Mouse (Mus musculus) R1 (cell line): ENCODE measurements around the gene Hrg.
A peak's percentile ranks its signal among the peaks of the same experiment; 100 is the strongest.

Experiments used
- DNase-seq: peaks from one replicate; pipeline ENCODE4 v3.0.0-alpha.2; 2018; ENCODE audit warnings: low read depth, low spot score

Gene Hrg

DNA sequence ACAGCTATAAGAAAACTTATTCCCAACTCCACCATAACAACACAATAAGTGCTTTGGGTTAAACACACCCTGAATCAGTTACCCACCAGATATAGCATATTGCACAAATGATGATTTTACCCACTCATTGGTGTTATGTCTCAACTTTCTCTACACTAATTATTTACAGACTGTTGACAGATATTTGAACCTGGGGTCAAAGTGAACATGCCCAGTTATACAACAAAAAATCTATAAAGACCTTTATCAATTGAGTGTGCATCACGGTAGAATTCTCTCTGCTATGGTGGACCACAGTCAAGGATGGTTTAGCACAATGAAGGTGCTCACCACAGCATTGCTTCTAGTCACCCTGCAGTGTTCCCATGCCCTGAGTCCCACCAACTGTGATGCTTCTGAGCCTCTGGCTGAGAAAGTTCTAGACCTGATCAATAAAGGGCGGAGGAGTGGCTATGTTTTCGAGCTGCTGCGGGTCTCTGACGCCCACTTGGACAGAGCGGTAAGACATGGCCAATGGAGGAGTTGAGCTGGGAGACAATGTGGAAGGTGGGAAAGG, at the start of gene Hrg:
Gene Hrg, plus strand, starts transcription at position 233 of the 556 bp plus-strand sequence.
- no peak for DNase-seq

DNA sequence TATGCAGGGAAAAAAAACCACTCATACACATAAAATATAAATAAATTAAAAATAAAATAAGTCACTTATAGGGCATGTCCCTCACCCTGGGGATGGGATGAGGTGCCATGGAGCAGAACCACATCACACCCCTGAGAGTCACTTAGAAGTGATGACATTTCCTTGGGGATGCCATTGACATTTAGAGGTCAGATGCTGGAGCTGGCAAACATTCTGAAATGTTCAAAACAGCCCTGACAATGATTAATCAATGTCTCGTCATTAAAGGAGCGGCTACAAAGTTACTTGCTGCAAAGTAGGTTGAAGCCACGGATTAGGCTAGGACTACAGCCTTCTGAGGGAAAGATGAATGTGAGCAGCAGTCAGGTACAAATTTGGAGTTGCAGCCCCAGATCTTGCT, 49.5 kb upstream of the Hrg start:
- no peak for DNase-seq

DNA sequence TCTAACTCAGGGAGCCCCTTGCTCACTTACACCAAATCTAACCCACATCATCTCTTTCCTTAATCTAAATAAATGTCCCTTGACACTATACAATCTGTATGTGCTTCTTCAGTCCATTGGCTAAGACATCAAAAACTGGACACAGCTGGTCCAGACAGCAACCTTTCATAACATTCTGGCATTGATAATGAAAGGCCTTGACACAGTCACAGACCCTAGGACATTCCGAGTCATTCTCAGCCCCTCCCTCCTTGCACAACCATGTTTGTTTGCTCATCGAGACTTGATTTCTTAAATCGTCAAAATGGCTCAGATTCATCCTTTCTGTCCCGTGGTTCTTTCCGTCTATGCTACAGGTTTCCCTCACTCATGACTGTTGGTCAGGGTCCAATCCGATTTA, 41.6 kb upstream of the Hrg start:
- no peak for DNase-seq

DNA sequence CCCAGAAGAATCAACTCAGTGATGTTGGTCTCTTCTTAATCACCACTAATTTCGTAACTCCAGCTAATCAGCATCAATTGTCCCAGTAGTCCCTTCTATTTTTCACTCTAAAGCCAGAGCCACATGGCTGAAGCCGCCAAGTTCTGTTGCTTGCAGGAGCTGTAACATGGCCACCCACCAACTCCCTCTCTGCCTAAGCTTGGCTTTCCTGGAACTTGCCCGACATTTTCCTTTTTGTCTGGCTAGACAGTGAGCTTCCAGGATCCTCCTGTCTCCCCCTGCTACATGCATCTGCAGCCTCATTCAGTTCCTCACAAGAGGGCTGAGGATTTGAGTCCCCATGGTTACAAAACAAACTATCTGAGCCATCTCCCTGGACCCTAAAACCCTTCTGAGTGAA, 38.9 kb upstream of the Hrg start:
- no peak for DNase-seq

DNA sequence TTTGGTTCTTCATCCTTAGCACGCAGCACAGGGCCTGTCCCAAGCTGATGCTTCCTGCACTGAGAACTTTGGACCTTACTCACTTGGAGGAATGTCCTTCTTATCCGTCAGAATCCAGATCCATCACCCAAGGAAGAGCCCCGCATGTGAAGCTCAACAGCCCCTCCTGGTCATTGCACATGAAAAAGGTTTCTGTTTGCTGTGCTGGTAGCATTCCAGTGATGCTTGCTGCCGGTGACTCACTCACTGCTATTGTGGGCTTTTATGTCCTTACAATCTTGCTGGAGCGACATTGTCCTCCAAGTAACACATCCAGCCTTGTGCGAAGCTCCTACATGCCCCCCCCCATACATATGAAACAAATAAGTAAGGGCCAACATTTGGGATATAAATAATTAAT, 38.0 kb upstream of the Hrg start:
- no peak for DNase-seq

DNA sequence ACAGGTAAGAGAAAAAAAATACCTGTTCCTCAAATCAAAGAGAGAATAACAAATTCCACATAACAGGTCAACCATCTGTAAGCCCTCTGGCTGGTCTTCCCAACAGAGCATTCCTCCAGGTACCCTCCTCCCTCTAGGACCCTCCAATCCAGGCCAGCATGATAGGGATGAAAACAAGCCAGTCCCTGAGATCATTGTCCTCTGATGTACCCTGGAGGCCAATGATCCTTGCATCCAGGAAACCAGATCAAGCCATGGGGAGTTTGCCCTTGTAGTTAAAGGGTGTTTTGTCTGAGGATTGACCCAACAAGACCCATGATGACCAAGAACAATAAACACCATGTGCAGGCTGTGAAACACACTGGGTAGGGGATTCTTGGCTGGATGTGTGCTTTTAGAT, 36.6 kb upstream of the Hrg start:
- no peak for DNase-seq

DNA sequence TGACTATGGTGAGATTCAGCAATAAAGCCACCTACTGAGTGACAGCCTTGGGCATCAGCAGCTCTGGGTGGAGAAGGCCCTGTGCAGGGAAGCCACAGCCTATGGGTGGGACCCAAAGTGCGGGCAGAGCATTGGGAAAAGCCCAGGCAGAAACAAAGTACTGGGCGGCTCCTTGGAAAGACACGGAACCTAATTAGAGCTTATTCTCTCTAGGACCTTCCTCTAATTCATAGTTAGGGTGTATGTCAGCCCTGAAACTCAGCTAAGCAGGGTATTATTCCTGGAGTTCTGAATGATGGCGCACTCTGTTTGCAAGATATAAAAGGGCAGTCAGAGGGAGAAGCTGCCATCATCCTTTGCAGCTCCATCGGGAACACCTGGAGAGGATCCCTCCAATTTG, 32.8 kb upstream of the Hrg start, which contains the start of gene Fetub:
Gene Fetub, plus strand, starts transcription at position 301 of the 400 bp plus-strand sequence.
- DNase-seq = peak; percentile 23

DNA sequence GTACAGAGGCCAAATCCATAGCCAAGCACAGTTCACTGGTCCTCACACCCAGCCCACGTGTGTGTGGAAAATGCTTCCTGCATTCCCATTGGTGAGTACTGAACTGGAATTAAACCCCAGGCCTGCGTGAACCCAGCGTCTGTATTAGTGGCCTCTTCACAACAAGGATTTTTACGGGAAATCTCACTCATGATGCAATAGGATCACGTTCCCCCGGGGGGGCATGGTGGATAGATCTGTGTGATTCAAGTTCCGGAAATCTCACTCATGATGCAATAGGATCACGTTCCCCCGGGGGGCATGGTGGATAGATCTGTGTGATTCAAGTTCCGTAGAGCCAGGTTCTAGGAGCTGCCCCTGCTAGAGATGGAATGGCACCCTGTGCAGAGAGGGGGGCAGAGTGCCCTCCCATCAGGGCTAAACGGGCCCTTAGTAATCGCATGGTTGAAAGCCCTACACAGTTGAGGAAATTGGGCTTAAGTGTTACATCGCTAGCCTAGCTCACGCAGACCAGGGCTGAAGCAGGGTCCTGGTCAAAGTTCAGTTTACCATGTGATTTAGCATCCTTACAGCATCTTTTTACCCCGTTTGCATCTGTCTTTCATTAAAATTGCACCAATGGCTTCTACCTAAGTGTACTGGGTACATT, 32.1 kb upstream of the Hrg start:
- DNase-seq = peak; percentile 40

DNA sequence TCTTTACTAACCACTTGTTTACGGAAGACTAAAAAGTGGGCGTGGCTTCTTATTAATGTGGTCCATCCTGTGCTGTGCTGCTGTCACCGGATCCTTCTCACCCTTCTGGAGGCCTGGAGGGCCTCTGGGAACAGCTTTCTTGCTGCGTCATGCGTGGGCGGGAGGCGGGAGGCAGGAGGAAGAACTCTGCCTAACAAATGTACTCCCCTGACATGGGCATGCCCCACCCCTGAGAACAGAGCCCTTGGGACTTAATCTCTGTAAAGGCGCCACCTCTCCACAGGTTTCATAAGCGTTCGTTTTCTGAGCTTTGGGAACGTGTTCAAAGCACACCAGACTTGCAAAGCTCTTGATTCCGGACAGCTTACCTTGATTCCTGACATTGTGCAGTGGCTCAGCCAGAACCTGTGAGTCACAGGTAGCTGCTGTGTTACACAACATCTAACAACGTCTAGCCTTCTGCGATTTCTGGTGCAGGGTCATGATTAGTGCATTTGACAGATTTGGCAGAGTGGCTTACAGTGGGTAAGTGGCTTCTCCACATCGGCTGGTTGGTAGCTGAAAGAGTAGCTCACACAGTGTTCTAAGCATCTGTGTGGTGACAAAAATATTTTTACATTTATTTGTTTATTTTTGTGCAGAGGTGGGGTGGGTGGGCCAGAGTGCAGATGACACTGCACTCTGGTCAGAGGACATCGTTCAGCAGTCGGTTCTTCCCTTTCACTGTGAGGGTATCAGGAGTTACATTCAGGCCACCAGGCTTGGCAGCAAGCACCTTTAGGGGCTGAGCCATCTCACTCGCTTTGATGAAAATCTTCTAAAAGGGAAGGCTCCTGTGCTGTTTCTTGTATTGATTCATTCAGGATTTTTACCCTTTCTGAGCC, 30.7 kb upstream of the Hrg start:
- peak; percentile 94 for DNase-seq

DNA sequence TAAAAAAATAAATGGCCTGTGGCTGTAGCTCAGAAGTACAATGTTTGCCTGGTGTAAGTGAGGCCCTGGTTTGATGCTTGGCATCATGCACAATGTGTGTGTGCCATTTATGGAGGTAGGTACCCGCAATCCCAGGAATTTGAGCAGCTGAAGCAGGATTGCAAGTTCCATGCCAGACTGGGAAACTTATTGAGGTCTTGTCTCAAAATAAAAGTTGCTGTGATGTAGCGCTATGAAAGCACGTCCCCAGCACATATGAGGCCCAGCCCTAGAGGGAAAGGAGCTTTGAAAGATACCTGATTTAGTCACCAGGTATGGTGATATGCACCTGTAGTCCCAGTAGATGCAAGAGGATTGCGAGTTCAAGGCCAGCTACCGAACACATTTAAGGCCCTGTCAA, 29.1 kb upstream of the Hrg start:
- DNase-seq = no peak

DNA sequence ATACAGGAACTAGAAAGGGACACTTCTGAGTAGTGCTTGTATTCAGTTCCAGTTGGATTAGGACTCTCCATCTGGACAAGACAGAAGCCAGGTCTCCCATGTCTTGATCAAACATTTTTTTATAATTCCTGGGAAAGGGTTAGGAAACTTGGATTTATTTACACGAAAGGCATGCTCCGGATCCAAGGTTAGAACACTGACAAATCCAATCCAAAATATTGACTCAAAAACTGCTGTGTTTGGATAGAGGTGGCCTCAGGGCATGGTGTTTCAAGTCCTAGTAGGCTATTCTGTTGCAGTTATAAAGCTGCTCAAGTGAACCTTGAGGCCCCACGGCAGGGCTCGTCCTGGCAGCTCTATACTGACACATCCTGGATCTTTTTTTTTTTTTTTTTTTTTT, 28.4 kb upstream of the Hrg start:
- no peak for DNase-seq

DNA sequence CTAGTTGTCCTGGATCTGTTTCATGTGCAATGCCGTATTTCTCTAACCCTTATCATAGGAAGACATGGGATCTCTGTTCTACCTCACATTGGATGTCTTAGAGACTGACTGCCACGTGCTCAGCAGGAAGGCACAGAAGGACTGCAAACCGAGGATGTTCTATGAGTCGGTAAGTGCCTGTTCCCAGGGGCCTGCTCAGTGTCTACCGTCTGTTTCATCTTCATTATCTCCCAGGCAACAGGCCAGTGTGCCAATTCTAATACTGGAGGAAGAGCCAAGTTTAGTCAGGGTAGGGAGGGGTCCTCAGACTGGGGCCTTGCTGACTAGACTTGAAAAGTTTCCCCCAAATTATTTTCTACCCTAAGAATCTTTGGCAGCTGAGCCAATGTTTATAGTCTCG, 21.3 kb upstream of the Hrg start:
- DNase-seq = no peak

DNA sequence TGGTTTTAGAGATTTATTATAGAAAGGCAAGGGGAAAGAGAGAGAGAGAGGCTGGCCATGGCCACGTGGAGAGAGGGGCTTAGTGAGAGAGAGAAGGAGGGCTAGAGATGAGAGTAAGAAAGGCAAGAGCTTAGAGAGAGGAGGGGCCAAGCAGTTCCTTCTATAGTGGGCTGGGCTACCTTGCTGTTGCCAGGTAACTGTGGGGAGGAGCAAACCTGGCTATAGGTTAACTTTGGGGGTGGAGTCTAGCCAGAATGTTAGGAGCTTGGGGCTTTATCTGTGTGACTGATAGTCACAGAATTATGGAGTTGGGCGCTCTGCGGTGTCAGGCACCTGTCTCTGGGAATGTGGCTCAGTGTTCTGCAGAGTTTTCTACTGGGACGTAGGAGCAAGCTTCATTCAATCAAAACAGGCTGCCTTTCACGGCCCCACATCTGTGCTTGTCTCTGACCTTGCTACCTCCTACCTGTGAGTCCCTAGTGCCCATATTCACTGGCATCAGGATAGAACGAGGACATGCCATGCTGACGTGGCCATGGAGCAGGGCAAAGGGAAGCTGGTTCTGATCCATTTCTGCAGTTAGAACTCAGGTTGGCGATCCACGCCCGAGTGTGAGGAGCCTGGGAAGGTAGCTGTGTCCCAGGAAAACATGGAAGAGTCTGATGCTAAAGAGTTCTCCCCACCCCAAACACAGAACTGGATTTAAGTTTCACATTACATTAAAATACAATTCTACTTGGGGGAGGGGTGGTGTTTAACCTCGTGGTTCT, 19.3 kb upstream of the Hrg start:
- DNase-seq = peak; percentile 90

DNA sequence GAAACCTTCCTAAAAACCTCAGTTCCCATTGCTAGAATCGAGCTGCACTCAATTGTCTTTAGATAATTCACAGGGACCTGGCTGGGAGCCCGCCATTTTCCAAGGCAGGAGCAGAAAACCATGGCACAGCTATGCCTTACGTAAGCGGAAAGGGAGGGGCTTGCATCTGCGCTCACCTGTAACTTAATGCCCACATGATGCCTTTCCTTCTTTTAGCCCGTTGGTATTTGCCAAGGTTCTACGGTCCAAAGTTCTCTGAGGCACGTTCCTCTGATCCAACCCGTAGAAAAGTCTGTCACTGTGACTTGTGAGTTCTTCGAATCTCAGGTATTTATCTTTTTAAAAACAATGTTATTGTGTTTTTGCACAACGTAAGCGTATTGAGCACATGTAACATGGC, 13.2 kb upstream of the Hrg start:
- no peak for DNase-seq

DNA sequence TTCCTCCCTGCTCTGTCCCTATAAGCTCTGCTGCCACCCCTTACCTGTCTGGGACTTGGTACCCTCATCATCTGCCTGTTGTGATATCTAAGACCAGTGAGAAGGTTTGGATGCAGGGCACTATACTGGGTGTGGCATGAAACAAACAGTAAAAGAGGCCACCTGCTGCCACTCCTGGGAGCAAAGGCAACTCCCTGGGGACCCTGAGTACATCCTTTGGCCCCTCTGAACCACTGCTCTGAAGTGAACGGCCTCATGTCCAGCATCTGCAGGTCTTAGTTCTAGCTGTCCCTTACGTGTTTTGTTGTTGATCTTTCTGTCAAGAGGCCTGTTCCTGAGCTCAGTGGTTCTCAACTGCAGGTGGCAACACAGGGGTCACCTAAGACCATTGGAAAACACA, 12.3 kb upstream of the Hrg start:
- DNase-seq = no peak

DNA sequence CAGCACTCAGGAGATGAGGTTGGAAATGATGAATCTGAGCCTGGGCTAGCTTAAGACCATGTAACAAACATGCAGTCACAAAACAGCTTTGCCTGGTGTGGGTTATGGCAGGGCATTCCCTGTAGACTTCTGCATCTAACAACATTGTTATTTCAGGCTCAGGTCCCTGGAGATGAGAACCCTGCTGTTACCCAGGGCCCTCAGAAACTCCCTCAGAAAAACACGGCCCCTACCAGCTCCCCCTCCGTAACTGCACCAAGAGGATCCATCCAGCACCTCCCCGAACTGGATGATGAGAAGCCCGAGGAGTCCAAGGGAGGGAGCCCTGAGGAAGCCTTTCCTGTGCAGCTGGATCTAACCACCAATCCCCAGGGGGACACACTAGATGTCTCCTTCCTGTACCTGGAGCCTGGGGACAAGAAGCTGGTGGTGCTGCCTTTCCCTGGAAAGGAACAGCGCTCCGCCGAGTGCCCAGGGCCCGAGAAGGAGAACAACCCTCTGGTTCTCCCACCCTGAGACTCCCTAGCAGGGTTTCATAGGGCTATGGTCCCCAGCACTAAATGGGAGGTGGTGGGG, 11.7 kb upstream of the Hrg start:
- DNase-seq = no peak

DNA sequence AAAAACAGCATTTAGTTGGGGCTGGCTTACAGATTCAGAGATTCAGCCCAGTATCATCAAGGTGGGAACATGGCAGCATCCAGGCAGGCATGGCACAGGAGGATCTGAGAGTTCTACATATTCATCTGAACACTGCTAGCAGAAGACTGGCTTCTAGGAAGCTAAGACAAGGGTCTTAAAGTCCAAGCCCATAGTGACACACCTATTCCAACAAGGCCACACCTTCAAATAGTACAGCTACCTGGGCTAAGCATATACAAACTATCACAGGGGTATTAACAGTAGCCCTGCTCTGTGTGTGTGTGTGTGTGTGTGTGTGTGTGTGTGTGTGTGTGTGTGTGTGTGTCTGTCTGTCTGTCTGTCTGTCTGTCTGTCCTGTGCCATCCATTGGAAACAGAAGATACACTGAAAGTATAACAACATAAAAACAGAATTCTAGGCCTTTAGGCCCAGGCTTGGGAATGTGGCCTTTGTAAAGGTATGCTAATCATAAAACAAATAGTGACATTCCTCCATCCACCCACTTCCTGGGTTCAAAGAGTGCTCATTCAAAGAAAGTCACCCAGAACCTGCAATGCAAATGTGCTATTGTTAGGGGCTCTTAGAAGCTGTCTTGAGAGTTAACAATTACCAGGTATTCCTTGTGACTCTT, 8.9 kb upstream of the Hrg start:
- peak; percentile 90 for DNase-seq

DNA sequence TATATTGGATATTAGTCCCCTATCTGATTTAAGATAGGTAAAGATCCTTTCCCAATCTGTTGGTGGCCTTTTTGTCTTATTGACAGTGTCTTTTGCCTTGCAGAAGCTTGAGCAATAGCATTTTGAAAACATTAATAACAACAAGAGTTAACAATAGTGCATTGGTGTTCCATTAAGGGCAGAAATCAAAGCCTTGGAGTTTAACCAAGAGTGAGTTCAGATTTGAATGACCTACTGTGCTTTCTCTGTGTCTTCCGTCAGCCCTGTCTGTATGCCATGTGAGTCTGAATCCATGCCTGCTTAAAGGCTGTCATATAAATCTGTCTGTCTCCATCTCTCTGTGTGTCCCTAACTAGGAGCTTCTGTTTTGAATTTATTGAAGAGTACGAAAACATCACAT, 3.5 kb upstream of the Hrg start:
- DNase-seq = no peak

DNA sequence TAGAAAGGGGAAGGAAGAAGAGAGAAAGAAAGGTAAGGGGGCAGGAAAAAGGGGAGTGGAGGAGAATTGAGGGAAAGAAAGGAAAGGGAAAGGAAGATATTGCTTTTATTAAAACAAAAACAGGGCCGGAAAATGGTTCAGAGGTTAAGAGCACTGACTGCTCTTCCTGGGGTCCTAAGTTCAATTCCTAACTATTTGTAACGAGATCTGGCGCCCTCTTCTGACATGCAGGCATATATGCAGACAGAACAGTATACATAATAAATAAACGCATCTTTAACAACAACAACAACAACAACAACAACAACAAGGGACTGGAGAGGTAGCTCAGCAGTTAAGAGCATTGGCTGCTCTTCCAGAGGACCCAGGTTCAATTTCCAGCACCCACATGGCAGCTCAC, 2.2 kb downstream of the Hrg start:
- peak; percentile 54 for DNase-seq

DNA sequence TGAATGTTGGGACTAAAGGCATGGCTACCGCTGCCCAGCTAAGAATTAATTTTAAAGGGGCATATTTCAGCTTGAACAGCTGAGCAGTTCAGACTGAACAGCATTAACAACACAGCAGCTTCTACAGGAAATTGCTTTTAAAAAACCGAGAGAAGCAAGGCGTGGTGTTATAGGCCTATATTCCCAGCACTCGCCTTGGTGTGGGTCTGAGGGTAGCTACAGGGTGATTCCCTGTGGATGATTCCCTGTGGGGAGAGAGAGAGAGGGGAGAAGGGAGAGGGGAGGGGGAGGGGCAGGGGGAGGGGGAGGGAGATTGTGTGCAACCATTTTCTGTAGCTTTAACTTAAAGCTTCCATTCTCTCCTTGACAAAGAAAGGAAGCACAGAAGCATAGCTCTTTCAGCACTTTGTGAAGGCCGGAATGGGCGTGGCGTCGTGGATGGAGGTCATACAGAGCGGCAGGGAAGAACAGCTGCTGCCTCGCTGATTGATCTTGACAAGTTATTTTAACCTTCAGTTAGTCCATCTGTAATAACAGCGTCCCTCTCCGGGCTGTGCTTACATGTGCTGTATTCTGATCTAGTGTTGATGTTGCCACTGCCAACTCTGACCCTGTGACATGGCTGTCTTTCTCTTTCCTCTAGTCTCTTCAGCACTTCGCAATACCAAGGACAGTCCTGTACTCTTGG, 4.7 kb downstream of the Hrg start:
- peak; percentile 98 for DNase-seq

DNA sequence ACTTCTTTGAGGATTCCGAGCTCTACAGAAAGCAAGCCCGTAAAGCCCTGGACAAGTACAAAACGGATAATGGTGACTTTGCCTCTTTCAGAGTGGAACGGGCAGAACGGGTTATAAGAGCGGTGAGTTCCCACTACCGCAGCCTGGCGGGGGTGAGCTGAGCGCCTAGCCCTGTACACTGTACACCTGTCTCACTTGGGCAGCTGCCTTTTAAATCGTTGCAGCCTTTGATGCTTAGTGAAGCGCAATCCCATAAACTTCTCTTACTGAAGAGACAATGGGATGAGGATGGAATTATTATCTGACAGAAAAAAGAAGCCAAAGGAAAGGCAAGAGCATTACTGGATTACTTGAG, 5.2 kb downstream of the Hrg start:
- DNase-seq = no peak
